Mouse (Mus musculus) stomach, postnatal 0 days (tissue): ENCODE results near the gene Rasgrf1. TPM values are rescaled to one million over a fixed set of nuclear protein-coding genes. Genes with fewer than 3 reads are reported as not detected.

Source experiments
- ATAC-seq: fragments of 200-750 bp; cut with Nextera tagmentation; 2 replicates; pipeline ENCODE4 v1.8.0; 2017; ENCODE audit not compliant: low FRiP score, low TSS enrichment
- DNase-seq: peaks from one replicate; pipeline ENCODE4 v3.0.0-alpha.2; 2016; ENCODE audit warnings: low spot score
- H3K27ac ChIP-seq: fragments of 300-500 bp; sonication (generic); replicated peaks from 2 replicates; pipeline ENCODE4 v1.5.1; 2014; ENCODE audit warnings: mild to moderate bottlenecking, control low read depth
- H3K27me3 ChIP-seq: fragments of 300-500 bp; sonication (generic); 2 replicates; pipeline ENCODE4 v1.6.1; 2014; ENCODE audit warnings: low read length; ENCODE audit not compliant: control insufficient read depth, insufficient read depth
- H3K36me3 ChIP-seq: fragments of 300-500 bp; sonication (generic); 2 replicates; pipeline ENCODE4 v1.6.1; 2014; ENCODE audit warnings: low read length, mixed read lengths; ENCODE audit not compliant: control insufficient read depth, insufficient read depth
- H3K4me1 ChIP-seq: fragments of 300-500 bp; sonication (generic); replicated peaks from 2 replicates; pipeline ENCODE4 v1.6.1; 2014; ENCODE audit warnings: antibody characterized with exemption; ENCODE audit not compliant: control insufficient read depth, insufficient read depth
- H3K4me2 ChIP-seq: fragments of 300-500 bp; sonication (generic); replicated peaks from 2 replicates; pipeline ENCODE4 v1.6.1; 2014; ENCODE audit warnings: low read depth, mild to moderate bottlenecking, control low read depth, moderate library complexity
- H3K4me3 ChIP-seq: fragments of 300-500 bp; sonication (generic); 2 replicates; pipeline ENCODE4 v1.5.1; 2014; ENCODE audit warnings: low read depth, low read length, control low read depth
- H3K9ac ChIP-seq: fragments of 300-500 bp; sonication (generic); 2 replicates; pipeline ENCODE4 v1.6.1; 2014; ENCODE audit warnings: mild to moderate bottlenecking, low read length, control low read depth, mixed read lengths
- H3K9me3 ChIP-seq: fragments of 300-500 bp; sonication (generic); 2 replicates; pipeline ENCODE4 v1.6.1; 2016; ENCODE audit warnings: low read length; ENCODE audit not compliant: control insufficient read depth
- CTCF ChIP-seq: IDR thresholded peaks from 2 replicates; pipeline ENCODE4 v1.5.1; 2016; ENCODE audit warnings: antibody characterized with exemption, low read depth, mild to moderate bottlenecking, moderate library complexity
- EP300 ChIP-seq: optimal IDR thresholded peaks from 2 replicates; pipeline ENCODE3; 2016; ENCODE audit warnings: antibody characterized with exemption
- WGBS: fragments of 180-500 bp; shearing (Covaris S2); extraction: QIAGEN DNeasy Blood & Tissue Kit; methylation state at CpG from one replicate; pipeline ENCODE4 v1.1.7; 2014; 5-methylcytosine and 5-hydroxymethylcytosine counted together
- polyA plus RNA-seq: library from polyadenylated mRNA; unstranded; fragments of >200 nt; fragmentation: Nextera tagmentation; extraction: Ambion mirVana; gene quantifications from 2 replicates; pipeline ENCODE4 v1.2.1, GENCODE M21; 2015

The Rasgrf1 gene
- polyA plus RNA-seq, 1 experiment from 2014 or later, result 0.13 TPM

GRCm38 (mm10) chr9:89881552-89881951, 28.2 kb upstream of the Rasgrf1 start:
- H3K36me3 ChIP-seq, result no peaks in the 10 kb centered on the region
- DNase-seq, result no peak
- no peak overlapping the region for H3K9ac ChIP-seq
- H3K4me1 ChIP-seq, result no peaks in the 10 kb centered on the region
- H3K4me3 ChIP-seq, result no peak overlapping the region
- H3K27me3 ChIP-seq, result no peaks in the 10 kb centered on the region
- 53% methylated on average over 7 of the region's 7 CpGs for WGBS
- H3K4me2 ChIP-seq, result no peak overlapping the region
- 0 out of 2 replicates have a peak, but pooled peaks cover 3% of the 10 kb centered on the region for H3K9me3 ChIP-seq
- no peak overlapping the region for H3K27ac ChIP-seq
- TF ChIP-seq EP300 (no peak), CTCF (no peak)
- ATAC-seq, result no peak

- Histone ChIP-seq H3K9ac (no peak overlapping the region), H3K4me2 (no peak overlapping the region), H3K36me3 (no peaks in the 10 kb centered on the region), H3K4me1 (no peaks in the 10 kb centered on the region), H3K9me3 (0 out of 2 replicates have a peak, but pooled peaks cover 3% of the 10 kb centered on the region), H3K27ac (no peak overlapping the region), H3K4me3 (no peak overlapping the region), H3K27me3 (no peaks in the 10 kb centered on the region)
- TF ChIP-seq EP300 (no peak), CTCF (no peak)
- 43% methylated on average over 7 of the region's 7 CpGs for WGBS
- DNase-seq (no peak), ATAC-seq (no peak)
Observed at GRCm38 (mm10) chr9:89882583-89882982, 27.1 kb upstream of the Rasgrf1 start.

DNA sequence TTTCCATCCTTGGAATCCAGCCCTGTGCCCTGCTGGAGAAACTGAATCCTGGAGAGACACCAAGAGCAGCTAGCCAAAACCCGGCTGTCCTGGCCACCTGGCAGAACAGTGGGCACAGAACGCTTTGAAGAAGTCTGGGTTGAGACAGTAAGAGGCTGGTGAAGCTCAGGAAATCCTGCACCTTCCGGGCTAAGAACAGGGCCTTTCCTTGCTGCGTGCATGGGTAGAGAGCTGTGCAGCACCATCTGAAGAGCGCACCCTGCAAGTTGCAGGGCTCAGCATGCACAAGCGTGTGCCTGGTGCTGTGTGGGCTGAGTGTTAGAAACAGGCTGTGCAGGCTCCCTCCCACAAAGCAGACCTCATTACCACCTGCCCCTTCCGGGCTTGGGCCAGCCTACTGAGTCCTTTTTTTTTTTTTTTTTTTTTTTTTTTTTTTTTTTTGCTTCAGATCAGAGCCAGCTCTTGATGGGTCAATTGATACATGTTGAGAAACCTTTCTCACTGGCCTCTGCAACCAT, 23.9 kb upstream of the Rasgrf1 start:
- WGBS, result 34% methylated on average over 7 of the region's 7 CpGs
- TF ChIP-seq EP300 (no peak), CTCF (no peak)
- Histone ChIP-seq H3K9me3 (no peaks in the 10 kb centered on the region), H3K36me3 (no peaks in the 10 kb centered on the region), H3K4me1 (no peaks in the 10 kb centered on the region), H3K9ac (no peak overlapping the region), H3K27ac (no peak overlapping the region), H3K27me3 (no peaks in the 10 kb centered on the region), H3K4me2 (no peak overlapping the region), H3K4me3 (no peak overlapping the region)
- DNase-seq (no peak), ATAC-seq (no peak)

- H3K27ac ChIP-seq, result no peak overlapping the region; the same call in 1 of the 2 replicates
- ATAC-seq (no peak), DNase-seq (no peak)
- H3K4me3 ChIP-seq, result no peak overlapping the region
- WGBS, result 65% methylated on average over 10 of the region's 10 CpGs
- no peak overlapping the region for H3K9ac ChIP-seq
- no peaks in the 10 kb centered on the region for H3K9me3 ChIP-seq
- H3K4me2 ChIP-seq, result no peak overlapping the region
- H3K36me3 ChIP-seq, result no peaks in the 10 kb centered on the region
- no peaks in the 10 kb centered on the region for H3K4me1 ChIP-seq
- no peak for TF ChIP-seq EP300
- no peak for TF ChIP-seq CTCF
- no peaks in the 10 kb centered on the region for H3K27me3 ChIP-seq
Observed at GRCm38 (mm10) chr9:89891534-89892293, 18.0 kb upstream of the Rasgrf1 start.

- no peak for DNase-seq
- H3K9ac ChIP-seq, result no peak overlapping the region
- TF ChIP-seq EP300, result no peak
- no peak for TF ChIP-seq CTCF
- no peaks in the 10 kb centered on the region for H3K4me1 ChIP-seq
- no peak overlapping the region for H3K4me2 ChIP-seq
- ATAC-seq, result no peak
- H3K27ac ChIP-seq, result no peak overlapping the region; the same call in 1 of the 2 replicates
- H3K36me3 ChIP-seq, result no peaks in the 10 kb centered on the region
- H3K27me3 ChIP-seq, result no peaks in the 10 kb centered on the region
- H3K9me3 ChIP-seq, result no peaks in the 10 kb centered on the region
- no peak overlapping the region for H3K4me3 ChIP-seq
- 83% methylated on average over 5 of the region's 5 CpGs for WGBS
Observed at GRCm38 (mm10) chr9:89892540-89893188, 17.0 kb upstream of the Rasgrf1 start.
